Mouse (Mus musculus): Measurements from ENCODE around the gene Mypop. TPM values are rescaled to one million over a fixed set of nuclear protein-coding genes. Genes with fewer than 3 reads are reported as not detected.

Mypop gene
- polyA plus RNA-seq, 1 experiment, result 6.0 TPM

Other genes with a start within 250 kb of the Mypop start
- gene Psg19, start 192.7 kb upstream of the Mypop start, polyA plus RNA-seq (2012; ENCODE audit: insufficient read depth, insufficient read length, missing spikeins), result not detected in 2 replicates
- gene Psg17, start 169.6 kb upstream of the Mypop start, polyA plus RNA-seq (2012; ENCODE audit: insufficient read depth, insufficient read length, missing spikeins), result not detected in 2 replicates
- 1.6 and 2.0 TPM in 2 replicates for gene Mill2, start 151.3 kb upstream of the Mypop start, polyA plus RNA-seq (2012; ENCODE audit: insufficient read depth, insufficient read length, missing spikeins)
- gene Pglyrp1, start 119.9 kb upstream of the Mypop start, polyA plus RNA-seq (2012; ENCODE audit: insufficient read depth, insufficient read length, missing spikeins), result 2.0 and 2.8 TPM in 2 replicates
- gene Ccdc61, start 80.8 kb upstream of the Mypop start, polyA plus RNA-seq (2012; ENCODE audit: insufficient read depth, insufficient read length, missing spikeins), result 4.4 and 6.3 TPM in 2 replicates
- gene Nova2, start 65.4 kb upstream of the Mypop start, polyA plus RNA-seq (2012; ENCODE audit: insufficient read depth, insufficient read length, missing spikeins), result 1.1 and 1.6 TPM in 2 replicates
- gene Nanos2, start 3.8 kb upstream of the Mypop start, polyA plus RNA-seq (2012; ENCODE audit: insufficient read depth, insufficient read length, missing spikeins), result not detected in 2 replicates
- gene Irf2bp1, start 12.8 kb downstream of the Mypop start, polyA plus RNA-seq (2012; ENCODE audit: insufficient read depth, insufficient read length, missing spikeins), result 7.9 and 11.4 TPM in 2 replicates
- gene Foxa3, start 32.3 kb downstream of the Mypop start, polyA plus RNA-seq (2012; ENCODE audit: insufficient read depth, insufficient read length, missing spikeins), result not detected in 2 replicates
- gene Sympk, start 33.1 kb downstream of the Mypop start, polyA plus RNA-seq (2012; ENCODE audit: insufficient read depth, insufficient read length, missing spikeins), result 28.1 and 42.9 TPM in 2 replicates
- gene Rsph6a, start 63.4 kb downstream of the Mypop start, polyA plus RNA-seq (2012; ENCODE audit: insufficient read depth, insufficient read length, missing spikeins), result not detected in 2 replicates
- 9.6 and 12.0 TPM in 2 replicates for gene Dmwd, start 85.0 kb downstream of the Mypop start, polyA plus RNA-seq (2012; ENCODE audit: insufficient read depth, insufficient read length, missing spikeins)
- 50.7 and 72.5 TPM in 2 replicates for gene Dmpk, start 92.6 kb downstream of the Mypop start, polyA plus RNA-seq (2012; ENCODE audit: insufficient read depth, insufficient read length, missing spikeins)
- 6.2 and 7.1 TPM in 2 replicates for gene Six5, start 103.3 kb downstream of the Mypop start, polyA plus RNA-seq (2012; ENCODE audit: insufficient read depth, insufficient read length, missing spikeins)
- not detected in 2 replicates for gene Gm4969, start 127.1 kb downstream of the Mypop start, polyA plus RNA-seq (2012; ENCODE audit: insufficient read depth, insufficient read length, missing spikeins)
- 1.7 and 3.3 TPM in 2 replicates for gene Fbxo46, start 128.6 kb downstream of the Mypop start, polyA plus RNA-seq (2012; ENCODE audit: insufficient read depth, insufficient read length, missing spikeins)
- 7.5 and 9.1 TPM in 2 replicates for gene Qpctl, start 158.0 kb downstream of the Mypop start, polyA plus RNA-seq (2012; ENCODE audit: insufficient read depth, insufficient read length, missing spikeins)
- gene Snrpd2, start 158.5 kb downstream of the Mypop start, polyA plus RNA-seq (2012; ENCODE audit: insufficient read depth, insufficient read length, missing spikeins), result 30.3 and 42.2 TPM in 2 replicates
- gene Gipr, start 174.9 kb downstream of the Mypop start, polyA plus RNA-seq (2012; ENCODE audit: insufficient read depth, insufficient read length, missing spikeins), result 0.44 TPM in 1 of 2 replicates, not detected in the other
- gene Eml2, start 185.2 kb downstream of the Mypop start, polyA plus RNA-seq (2012; ENCODE audit: insufficient read depth, insufficient read length, missing spikeins), result 7.7 and 9.2 TPM in 2 replicates
- 3.8 and 4.7 TPM in 2 replicates for gene Gpr4, start 221.3 kb downstream of the Mypop start, polyA plus RNA-seq (2012; ENCODE audit: insufficient read depth, insufficient read length, missing spikeins)
- 28.9 and 29.2 TPM in 2 replicates for gene Opa3, start 237.1 kb downstream of the Mypop start, polyA plus RNA-seq (2012; ENCODE audit: insufficient read depth, insufficient read length, missing spikeins)